Mouse (Mus musculus) cerebellum, adult 2 months (tissue): ENCODE measurements around the gene St6galnac3. TPM values are rescaled to one million over a fixed set of nuclear protein-coding genes. Genes with fewer than 3 reads are reported as not detected.

Experiments
- DNase-seq, 2 experiments: peaks; one replicate each; pipeline ENCODE4 v3.0.0; 2021
- H3K27ac ChIP-seq: fragments of 200-500 bp; 2 replicates; pipeline ENCODE4 v1.5.1; 2012; ENCODE audit warnings: low read length, control low read depth, inconsistent platforms; ENCODE audit not compliant: insufficient read depth
- H3K27me3 ChIP-seq: fragments of 200-500 bp; 2 replicates; pipeline ENCODE4 v1.6.1; 2012; ENCODE audit warnings: inconsistent platforms, mild to moderate bottlenecking, low read length, moderate library complexity; ENCODE audit not compliant: control insufficient read depth, insufficient read depth
- H3K4me1 ChIP-seq: fragments of 200-500 bp; 2 replicates; pipeline ENCODE4 v1.6.1; 2011; ENCODE audit warnings: low read length; ENCODE audit not compliant: control insufficient read depth, insufficient read depth
- H3K4me3 ChIP-seq: fragments of 200-500 bp; replicated peaks from 2 replicates; pipeline ENCODE3; 2011; ENCODE audit warnings: mild to moderate bottlenecking, low read depth, low read length, control low read depth; ENCODE audit not compliant: insufficient read depth
- CTCF ChIP-seq: fragments of 200-500 bp; IDR thresholded peaks from 2 replicates; pipeline ENCODE4 v1.5.1; 2011; ENCODE audit warnings: low read depth, mild to moderate bottlenecking, control low read depth, low read length, moderate library complexity, borderline replicate concordance; ENCODE audit not compliant: insufficient read depth
- POLR2A ChIP-seq: fragments of 200-500 bp; IDR thresholded peaks from 2 replicates; pipeline ENCODE4 v1.6.1; 2011; ENCODE audit warnings: low read length, control low read depth, borderline replicate concordance; ENCODE audit not compliant: insufficient read depth
- WGBS: fragments of 180-500 bp; shearing (Covaris S2); methylation state at CpG from one replicate; pipeline ENCODE4 v1.1.7; 2018; 5-methylcytosine and 5-hydroxymethylcytosine counted together
- polyA plus RNA-seq: library from polyadenylated mRNA; depleted of rRNA; stranded (reverse); fragments of >200 nt; gene quantifications from 2 replicates; pipeline ENCODE4 v1.2.3, GENCODE M21; 2012

Gene St6galnac3
- polyA plus RNA-seq, 1 experiment = 14.6 TPM

- WGBS = 75% methylated on average over 5 of the region's 5 CpGs
- no peak for DNase-seq
- TF ChIP-seq POLR2A (no peak), CTCF (no peak)
- H3K27ac ChIP-seq = no peak overlapping the region
- no peaks in the 10 kb centered on the region for H3K27me3 ChIP-seq
- no peaks in the 10 kb centered on the region; the same call in 1 of the 2 replicates for H3K4me1 ChIP-seq
- H3K4me3 ChIP-seq = no peak overlapping the region
Observed at GRCm38 (mm10) chr3:153204046-153204445, 520.9 kb downstream of the St6galnac3 start.

DNA sequence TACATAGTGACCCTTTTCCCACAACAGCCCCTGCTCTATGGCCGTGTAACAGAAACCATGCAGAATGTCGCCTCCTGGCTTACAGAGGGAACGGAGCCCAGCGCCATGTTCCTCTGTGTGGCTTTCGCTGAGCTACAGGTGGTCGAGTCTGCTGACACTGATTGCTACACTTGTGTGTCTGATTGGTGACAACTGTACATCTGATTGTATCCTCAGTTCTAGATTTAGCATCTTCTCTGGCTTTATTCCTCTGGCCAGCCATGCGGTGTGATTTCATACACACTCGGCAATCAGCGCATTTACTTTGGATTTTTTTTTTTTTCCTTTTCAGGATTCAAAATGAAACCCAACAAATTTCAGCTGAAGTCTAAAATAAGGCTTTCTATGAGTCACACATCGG lies 523.1 kb downstream of the St6galnac3 start:
- Histone ChIP-seq H3K4me3 (no peak overlapping the region), H3K27ac (no peak overlapping the region), H3K27me3 (no peaks in the 10 kb centered on the region), H3K4me1 (no peaks in the 10 kb centered on the region; the same call in 1 of the 2 replicates)
- no peak for DNase-seq
- TF ChIP-seq CTCF (no peak), POLR2A (no peak)
- 91% methylated on average over 10 of the region's 10 CpGs for whole genome bisulfite sequencing

- Histone ChIP-seq H3K4me3 (no peak overlapping the region), H3K4me1 (no peaks in the 10 kb centered on the region; the same call in 1 of the 2 replicates), H3K27me3 (no peaks in the 10 kb centered on the region), H3K27ac (no peak overlapping the region)
- WGBS = 89% methylated on average over 12 of the region's 12 CpGs
- DNase-seq = no peak
- TF ChIP-seq POLR2A (no peak), CTCF (no peak)
Observed at GRCm38 (mm10) chr3:153200801-153201200, 524.2 kb downstream of the St6galnac3 start.

DNA sequence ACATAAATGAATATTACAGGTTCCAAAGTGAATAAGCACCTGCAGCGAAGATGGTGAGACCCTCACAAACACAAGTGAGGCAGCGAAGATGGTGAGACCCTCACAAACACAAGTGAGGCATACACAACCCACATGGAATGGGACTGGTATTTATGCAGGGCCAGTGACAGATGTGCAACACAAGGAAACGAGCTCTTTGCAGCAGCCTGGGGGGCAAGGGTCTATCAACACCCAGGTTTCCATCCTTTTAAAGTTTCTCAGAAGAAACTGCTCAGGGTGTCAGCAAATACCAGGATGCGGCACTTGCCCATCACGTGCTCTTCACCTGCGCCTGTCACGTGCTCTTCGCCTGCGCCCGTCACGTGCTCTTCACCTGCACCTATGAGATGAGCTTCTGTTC lies 524.9 kb downstream of the St6galnac3 start:
- H3K4me3 ChIP-seq = no peak overlapping the region
- H3K4me1 ChIP-seq = no peaks in the 10 kb centered on the region; the same call in 1 of the 2 replicates
- H3K27me3 ChIP-seq = no peaks in the 10 kb centered on the region
- TF ChIP-seq CTCF (no peak), POLR2A (no peak)
- WGBS = 95% methylated on average over 11 of the region's 11 CpGs
- no peak for DNase-seq
- H3K27ac ChIP-seq = no peak overlapping the region

DNA sequence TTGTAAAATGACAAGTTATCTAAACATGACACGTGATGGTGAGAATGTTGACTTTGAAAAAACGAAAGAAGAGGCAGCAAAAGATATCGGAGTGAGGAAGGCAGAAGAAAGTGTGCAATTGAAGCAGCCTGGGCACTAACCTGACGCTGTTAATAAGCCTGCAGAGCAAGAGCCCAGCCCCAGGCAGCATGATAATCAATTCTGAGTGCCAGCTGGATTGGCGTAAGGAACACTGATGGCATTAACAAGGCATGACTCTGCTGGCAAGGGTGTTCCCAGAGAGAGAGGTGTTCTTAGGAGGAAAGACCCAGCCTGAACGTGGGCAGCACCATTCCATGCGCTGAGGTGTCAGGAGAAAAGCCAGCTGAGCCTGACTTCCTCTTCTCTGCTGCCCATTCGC lies 525.7 kb downstream of the St6galnac3 start:
- no peak overlapping the region for H3K27ac ChIP-seq
- TF ChIP-seq POLR2A (no peak), CTCF (no peak)
- WGBS = 50% methylated on average over 8 of the region's 8 CpGs
- no peaks in the 10 kb centered on the region for H3K27me3 ChIP-seq
- no peak overlapping the region for H3K4me3 ChIP-seq
- no peak for DNase-seq
- H3K4me1 ChIP-seq = no peaks in the 10 kb centered on the region; the same call in 1 of the 2 replicates

DNA sequence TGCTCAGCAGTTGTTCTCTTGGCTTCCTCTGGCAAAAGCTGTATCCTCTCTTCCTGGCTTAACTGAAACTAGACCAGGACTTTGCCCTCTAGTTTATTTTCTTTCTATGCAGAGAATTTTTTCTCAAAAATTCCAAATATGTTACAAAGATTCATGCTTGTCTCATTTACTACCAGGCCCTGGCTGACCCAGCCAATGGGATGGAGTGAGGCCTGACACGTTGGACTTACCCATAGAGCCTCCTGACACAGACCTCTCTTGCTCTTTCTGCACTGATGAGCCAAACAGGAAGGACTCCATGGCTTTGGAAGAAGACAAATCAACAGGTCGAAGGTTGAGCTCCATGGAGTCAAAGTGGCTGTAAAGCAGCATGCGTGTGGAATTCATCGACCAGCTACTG lies 526.5 kb downstream of the St6galnac3 start:
- WGBS = 83% methylated on average over 4 of the region's 4 CpGs
- TF ChIP-seq POLR2A = no peak
- TF ChIP-seq CTCF = no peak
- no peak overlapping the region for H3K27ac ChIP-seq
- no peak overlapping the region for H3K4me3 ChIP-seq
- no peak for DNase-seq
- no peaks in the 10 kb centered on the region for H3K27me3 ChIP-seq
- H3K4me1 ChIP-seq = no peaks in the 10 kb centered on the region; the same call in 1 of the 2 replicates

GRCm38 (mm10) chr3:153193025-153193424 lies 531.9 kb downstream of the St6galnac3 start:
- H3K27me3 ChIP-seq = no peaks in the 10 kb centered on the region
- no peak overlapping the region for H3K4me3 ChIP-seq
- H3K27ac ChIP-seq = no peak overlapping the region
- H3K4me1 ChIP-seq = no peaks in the 10 kb centered on the region
- TF ChIP-seq CTCF = no peak
- no peak for TF ChIP-seq POLR2A
- DNase-seq = no peak
- WGBS = 87% methylated on average over 7 of the region's 7 CpGs

GRCm38 (mm10) chr3:153190742-153191141 lies 534.2 kb downstream of the St6galnac3 start:
- TF ChIP-seq CTCF = no peak
- no peak for TF ChIP-seq POLR2A
- WGBS = 88% methylated on average over 2 of the region's 2 CpGs
- no peak overlapping the region for H3K27ac ChIP-seq
- H3K4me3 ChIP-seq = no peak overlapping the region
- no peak for DNase-seq
- no peaks in the 10 kb centered on the region for H3K27me3 ChIP-seq
- no peaks in the 10 kb centered on the region for H3K4me1 ChIP-seq
